Mouse (Mus musculus): ENCODE results near the gene Bbip1. TPM values are rescaled to one million over a fixed set of nuclear protein-coding genes. Genes with fewer than 3 reads are reported as not detected.

Bbip1 gene
- total RNA-seq, 2 experiments from 2014 or later, result 30.7 to 34.1 TPM

DNA sequence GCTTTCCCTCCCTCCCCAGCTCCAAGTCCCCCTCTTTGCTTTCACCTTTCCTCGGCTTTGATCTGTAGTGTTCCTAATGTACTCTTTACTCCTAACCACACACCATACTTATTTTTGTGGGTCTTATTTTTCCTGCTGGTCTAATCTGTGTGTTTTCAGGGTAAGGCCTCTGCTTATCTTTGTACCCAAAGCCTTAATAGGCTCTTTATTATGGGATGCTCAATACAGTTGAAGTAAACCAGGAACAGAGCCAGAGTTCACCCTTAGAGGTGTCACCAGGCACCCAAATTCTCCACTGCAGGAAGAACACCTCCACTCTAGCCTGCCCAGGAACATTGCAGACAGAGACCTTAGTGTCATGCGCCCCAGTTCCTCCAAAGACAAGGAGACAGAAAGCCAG is 52.9 kb downstream of the Bbip1 start:
- DNase-seq, result no peak

DNA sequence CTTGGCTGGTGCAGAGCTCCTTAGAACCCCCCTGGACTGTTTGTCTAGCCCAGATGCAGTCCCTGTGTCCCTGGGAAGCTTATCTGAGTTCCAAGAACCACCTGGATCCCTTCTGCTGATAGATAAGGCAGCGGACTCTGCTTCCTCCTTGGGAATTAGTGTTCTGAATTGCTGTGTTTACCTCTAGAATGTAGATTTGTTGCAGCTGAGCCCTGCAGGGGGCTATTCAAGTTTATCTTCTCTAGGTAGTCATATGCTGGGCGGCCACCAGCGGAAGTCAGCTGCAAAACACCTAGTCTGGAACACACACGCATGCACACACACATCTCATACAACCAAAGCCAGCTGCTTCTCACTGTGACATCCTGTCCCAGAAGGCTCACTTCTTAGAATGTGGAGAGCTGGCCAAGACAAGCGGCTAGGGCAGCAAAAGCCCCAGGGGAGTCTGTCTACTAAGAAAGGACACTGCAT is 53.6 kb downstream of the Bbip1 start:
- DNase-seq, result peak; percentile 37

DNA sequence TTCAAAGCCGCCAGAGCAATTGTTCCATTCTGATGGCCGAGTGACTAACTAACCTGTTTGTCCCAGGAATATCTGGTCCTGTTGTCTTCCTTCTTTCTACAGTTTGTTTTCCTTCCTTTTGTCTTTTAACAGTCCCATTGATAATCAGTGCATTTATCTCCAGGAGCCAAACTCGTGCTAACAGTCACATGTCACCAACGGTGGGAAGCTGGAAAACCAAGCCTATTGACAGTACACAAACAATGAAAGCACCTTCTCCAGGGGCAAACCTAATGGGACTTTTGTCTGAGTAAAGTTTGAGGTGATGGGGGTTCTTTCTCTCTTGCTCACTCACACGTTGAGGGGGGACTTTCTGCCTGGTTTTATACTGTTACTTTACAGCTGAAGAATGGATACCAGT is 54.2 kb downstream of the Bbip1 start:
- no peak for DNase-seq

DNA sequence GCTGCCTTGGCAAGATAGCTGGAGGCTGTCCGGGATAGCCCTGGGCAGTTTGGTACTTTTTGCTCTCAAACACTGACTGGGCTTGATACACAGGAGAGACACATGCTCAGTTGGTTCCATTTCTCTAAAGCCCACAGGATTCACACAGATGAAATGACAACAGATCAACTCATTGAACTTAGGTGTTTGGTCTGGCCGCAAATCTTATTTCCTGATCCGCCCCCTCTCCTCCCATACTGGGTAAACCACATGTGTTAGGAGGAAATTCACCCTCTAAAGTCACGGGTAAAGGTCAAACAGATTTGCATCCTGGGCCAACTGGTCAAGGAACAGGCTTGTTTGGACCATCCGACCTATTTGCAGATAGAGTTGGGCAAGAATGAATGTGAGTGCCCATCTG is 54.9 kb downstream of the Bbip1 start:
- no peak for DNase-seq

DNA sequence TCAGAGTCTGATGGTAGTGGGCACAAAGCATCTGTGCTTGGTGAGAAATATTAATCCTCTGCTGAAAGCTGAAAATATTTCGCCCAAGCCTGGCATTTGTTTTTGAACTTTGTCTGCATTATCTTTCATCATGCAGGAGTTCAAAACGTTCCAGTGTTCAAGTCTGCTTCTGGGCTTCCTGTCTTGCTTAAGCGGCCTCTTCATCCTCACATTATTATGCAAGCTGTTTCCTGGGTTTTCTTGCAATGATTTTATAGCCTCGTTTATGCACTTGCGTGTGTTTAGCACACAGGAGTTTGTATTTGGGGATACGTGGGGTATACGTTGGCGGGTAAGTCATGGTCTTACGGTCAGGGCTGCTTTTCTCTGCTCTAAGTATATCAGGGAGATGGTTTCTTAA is 56.1 kb downstream of the Bbip1 start:
- DNase-seq, result no peak

DNA sequence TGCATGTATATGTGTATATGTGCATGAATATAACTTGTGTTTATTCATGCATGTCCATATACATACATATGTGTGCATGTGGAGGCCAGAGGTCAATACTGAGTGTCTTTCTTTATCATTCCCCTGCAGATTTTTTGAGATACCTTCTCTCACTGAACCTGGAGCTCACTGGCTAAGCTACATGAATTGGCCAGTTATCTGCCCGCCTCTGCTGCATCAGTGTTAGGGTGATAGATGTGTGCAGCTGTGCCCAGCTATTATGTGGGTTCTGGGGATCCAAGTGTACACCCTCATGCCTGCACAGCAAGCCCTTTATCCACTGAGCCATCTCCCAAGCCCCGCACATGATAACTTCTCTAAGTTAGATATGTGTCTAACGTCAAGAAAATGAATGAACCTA is 56.6 kb downstream of the Bbip1 start:
- DNase-seq, result no peak

DNA sequence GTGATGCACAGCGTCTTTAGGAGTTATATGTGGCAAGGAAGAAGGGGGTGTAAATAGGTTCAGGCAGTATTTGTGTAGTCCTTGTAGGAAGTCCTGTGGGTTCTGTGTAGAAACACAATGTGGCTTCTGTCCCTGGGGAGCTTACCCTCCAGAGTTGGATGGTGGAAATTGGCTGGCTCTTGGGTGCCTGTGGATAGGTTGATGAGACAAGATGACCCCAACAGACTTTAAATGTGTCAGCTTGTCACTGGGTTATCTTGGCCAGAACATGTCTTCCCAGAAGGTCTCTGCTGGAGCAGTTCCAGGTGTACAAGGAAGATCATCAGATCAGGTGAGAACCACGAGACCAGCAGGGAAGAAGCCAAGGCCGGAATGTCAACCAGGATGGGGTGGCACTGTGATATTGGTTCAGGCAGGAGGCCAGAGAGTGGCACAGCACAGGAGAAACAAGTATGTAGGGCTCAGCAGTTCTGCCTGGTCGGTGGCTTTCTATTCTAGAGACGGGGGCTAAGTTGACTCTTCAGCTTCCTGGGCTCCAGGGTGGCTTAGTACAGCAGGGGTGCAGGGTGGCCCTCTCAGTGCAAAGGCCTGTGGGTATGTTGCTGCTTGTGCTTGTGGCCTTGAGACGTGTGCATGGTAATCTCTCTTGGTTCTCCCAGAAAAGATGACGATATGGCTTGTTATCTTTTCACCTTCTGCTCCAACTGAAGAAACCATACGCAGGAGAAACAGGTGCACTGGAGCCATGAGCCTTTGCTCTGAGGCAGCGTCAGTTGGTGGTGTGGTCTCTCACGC is 57.7 kb downstream of the Bbip1 start:
- no peak for DNase-seq

DNA sequence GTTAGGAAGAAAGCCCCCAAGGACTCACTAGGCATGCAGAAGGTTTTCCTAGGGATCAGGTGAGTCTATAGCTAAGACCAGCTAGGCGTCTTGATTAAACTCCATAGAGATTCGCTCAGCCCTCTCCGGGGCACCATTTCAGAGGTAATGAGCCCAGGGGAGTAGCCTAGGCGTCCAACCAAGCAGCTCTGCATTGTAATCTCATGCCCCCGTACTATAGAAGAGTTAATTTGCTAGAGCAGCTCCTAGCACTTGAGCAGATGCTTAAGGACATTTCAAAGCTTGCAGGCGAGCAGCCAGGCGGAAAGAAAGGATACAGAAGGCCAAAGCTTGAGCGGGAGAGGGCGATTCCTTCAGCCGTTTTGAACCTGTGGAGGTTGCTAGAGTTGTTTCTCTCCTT is 59.0 kb downstream of the Bbip1 start:
- DNase-seq, result no peak

DNA sequence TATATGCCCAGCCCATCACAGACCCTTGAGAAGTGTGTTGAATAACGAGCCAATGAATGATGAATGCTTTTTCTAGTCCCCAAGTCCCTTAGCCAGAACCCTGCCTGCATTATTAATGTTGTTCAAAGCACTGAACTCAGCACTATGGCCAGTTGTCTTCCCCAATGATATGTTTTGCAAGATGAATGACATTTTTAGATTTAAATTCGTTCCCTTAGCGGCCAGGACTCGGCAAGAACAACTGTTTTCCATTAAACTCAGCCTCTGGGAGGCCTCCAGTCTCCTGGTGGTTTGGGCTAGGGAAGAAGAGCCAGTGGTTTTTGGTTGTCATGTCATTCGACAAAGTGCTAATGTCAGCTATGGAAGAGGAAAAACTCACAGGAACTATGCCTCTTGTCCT is 62.6 kb downstream of the Bbip1 start:
- no peak for DNase-seq

DNA sequence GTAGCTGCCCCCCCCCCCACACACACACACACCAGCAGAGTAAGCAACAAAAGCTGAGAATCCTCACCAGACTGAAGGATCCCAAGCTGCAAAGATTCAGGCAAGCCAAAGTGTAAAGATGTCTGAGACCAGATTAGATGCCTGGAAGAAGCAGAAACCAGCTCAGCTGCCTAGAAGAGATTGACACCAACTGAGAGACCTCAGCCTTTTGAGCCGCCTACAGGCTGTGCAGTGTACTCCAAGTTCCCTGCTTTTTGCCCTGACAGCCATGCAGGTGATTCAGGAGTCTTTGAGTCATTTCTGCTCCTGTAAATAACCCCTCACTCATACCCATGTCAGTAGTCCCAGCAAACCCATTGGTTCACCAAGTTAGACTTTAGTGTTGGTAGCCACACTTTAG is 64.0 kb downstream of the Bbip1 start:
- DNase-seq, result no peak

Other genes starting within 250 kb of the Bbip1 start
- gene Pdcd4, start 52.4 kb downstream of the Bbip1 start, total RNA-seq (2021), result 10 to 100 TPM; 11.7 to 21.0 TPM
- gene Shoc2, start 321 bp downstream of the Bbip1 start, total RNA-seq (2021), result 10 to 100 TPM; 20.1 to 21.9 TPM
- gene Adra2a, start 99.5 kb upstream of the Bbip1 start, total RNA-seq (2021), result under 1 TPM; 0.49 to 0.64 TPM